Comparison of ENCODE assay signal across 8 mouse cellular contexts in the genomic region with DNA sequence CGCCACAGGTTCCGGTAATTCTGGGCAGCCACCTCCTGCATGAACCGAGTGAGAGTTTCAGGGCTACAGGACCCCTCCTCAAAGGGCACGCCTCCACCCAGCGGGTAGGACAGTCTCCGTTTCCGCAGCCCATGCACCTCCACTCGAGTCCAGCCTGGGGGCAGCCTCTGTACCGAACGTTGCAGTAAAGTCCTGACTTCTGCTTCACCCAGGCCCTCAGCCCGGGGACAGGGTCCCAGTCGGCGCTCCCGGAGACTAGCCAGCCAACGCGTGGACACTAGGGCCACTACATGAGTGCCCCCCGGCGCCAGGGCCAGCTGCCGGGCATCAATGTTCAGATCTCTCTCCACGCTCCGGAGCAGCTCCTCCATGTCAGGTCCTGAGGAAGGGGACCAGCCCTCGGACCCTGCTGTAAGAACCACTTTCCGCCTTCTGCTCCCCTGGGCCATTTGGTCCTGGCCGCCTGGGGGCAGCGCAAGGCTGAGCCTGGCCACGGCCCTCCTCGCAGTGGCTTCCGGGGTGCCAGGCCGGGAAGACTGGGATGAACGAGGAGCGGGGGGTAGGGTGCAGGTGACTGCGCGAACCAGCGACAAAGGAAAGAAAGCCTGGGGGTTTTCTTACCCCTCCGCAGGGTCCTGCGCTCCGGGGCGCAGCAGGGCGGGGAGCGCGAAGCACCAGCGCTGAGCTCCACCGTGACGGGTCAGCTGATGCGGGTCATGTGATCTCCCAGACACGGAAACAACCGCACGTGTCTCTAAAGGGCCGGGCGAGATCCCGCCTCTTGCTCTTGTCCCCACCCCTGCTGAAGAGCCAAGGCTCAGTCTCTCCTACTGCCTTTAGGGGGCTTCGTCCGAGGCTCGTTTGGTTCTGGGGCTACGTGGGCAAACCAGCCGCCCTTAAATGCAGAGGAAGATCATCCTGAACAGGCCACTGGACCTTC. TPM values are rescaled to one million over a fixed set of nuclear protein-coding genes. Genes with fewer than 3 reads are reported as not detected.
DNase-seq lines count a peak whose midpoint lies in the region; ATAC-seq and TF ChIP-seq lines count a peak whose summit lies in the region.

A gene (minus strand): TSS at position 727 of the 940 bp plus-strand sequence.

- H3K4me2 ChIP-seq in embryonic facial prominence, embryonic 14.5 days (ENCODE audit: low read depth, low read length), result peak within 1 kb of the TSS; percentile 99
- peak within 1 kb of the TSS; percentile 100 for H3K4me2 ChIP-seq in limb, embryonic 12.5 days
- H3K4me2 ChIP-seq in midbrain, embryonic 14.5 days (ENCODE audit: low read length), result peak within 1 kb of the TSS; percentile 100

- peak; percentile 96 for DNase-seq in A20 (ENCODE audit: low read depth, low spot score)
- peak; percentile 97 for DNase-seq in embryonic facial prominence, embryonic 14.5 days (ENCODE audit: low spot score)
- DNase-seq in heart, adult 2 months, result peak; percentile 88 to 93
- peak; percentile 95 for DNase-seq in kidney, adult 2 months
- DNase-seq in midbrain, embryonic 14.5 days, result peak; percentile 94
- DNase-seq in spleen, adult 18-20 months, result peak; percentile 81 to 83

- H3K9ac ChIP-seq in embryonic facial prominence, embryonic 14.5 days (ENCODE audit: low read depth, low read length), result peak within 1 kb of the TSS; percentile 72
- H3K9ac ChIP-seq in heart, adult 2 months (ENCODE audit: low read depth, low read length), result peak within 1 kb of the TSS; percentile 73
- peak within 1 kb of the TSS; percentile 74 for H3K9ac ChIP-seq in limb, embryonic 12.5 days (replicated peaks)
- peak within 1 kb of the TSS; percentile 75 for H3K9ac ChIP-seq in midbrain, embryonic 14.5 days (replicated peaks; ENCODE audit: low read length)

- H3K9me3 ChIP-seq in embryonic facial prominence, embryonic 14.5 days (ENCODE audit: control insufficient read depth, low read length), result no peaks in the 10 kb centered on the region
- no peaks in the 10 kb centered on the region for H3K9me3 ChIP-seq in limb, embryonic 12.5 days
- no peaks in the 10 kb centered on the region for H3K9me3 ChIP-seq in midbrain, embryonic 14.5 days (ENCODE audit: control insufficient read depth, low read length)

- TF ChIP-seq POLR2A in bone marrow, adult 2 months (IDR thresholded peaks at IDR 0.05; ENCODE audit: borderline replicate concordance, control insufficient read depth, low read depth, low read length), result peak; percentile 85; the same call in 1 of the 2 replicates
- TF ChIP-seq POLR2A in heart, adult 2 months (IDR thresholded peaks at IDR 0.05; ENCODE audit: insufficient read depth, low read depth, low read length), result peak; percentile 83
- peak; percentile 26 for TF ChIP-seq POLR2A in kidney, adult 2 months (IDR thresholded peaks at IDR 0.05; ENCODE audit: low read depth, low read length)

- 3% methylated on average over 56 of the region's 56 CpGs for WGBS in bone marrow, adult 2 months
- 1% methylated on average over 42 of the region's 56 CpGs for WGBS in embryonic facial prominence, embryonic 14.5 days
- 4% methylated on average over 56 of the region's 56 CpGs for WGBS in heart, adult 2 months
- WGBS in kidney, adult 2 months, result 2% methylated on average over 56 of the region's 56 CpGs
- WGBS in limb, embryonic 12.5 days, result 2% methylated on average over 56 of the region's 56 CpGs
- 3% methylated on average over 56 of the region's 56 CpGs for WGBS in midbrain, embryonic 14.5 days

- peak; percentile 96 for ATAC-seq in embryonic facial prominence, embryonic 14.5 days (ENCODE audit: low read depth)
- peak; percentile 85 for ATAC-seq in limb, embryonic 12.5 days (ENCODE audit: insufficient number of reproducible peaks, insufficient read depth, low FRiP score, low TSS enrichment, low read depth)
- peak; percentile 93 for ATAC-seq in midbrain, embryonic 14.5 days (ENCODE audit: low FRiP score, low TSS enrichment)

- peak within 1 kb of the TSS; percentile 79 for H3K4me3 ChIP-seq in bone marrow, adult 2 months (replicated peaks; ENCODE audit: control insufficient read depth, low read depth, low read length)
- peak within 1 kb of the TSS; percentile 65 for H3K4me3 ChIP-seq in embryonic facial prominence, embryonic 14.5 days (ENCODE audit: low read depth, low read length)
- peak within 1 kb of the TSS; percentile 87 for H3K4me3 ChIP-seq in heart, adult 2 months
- peak within 1 kb of the TSS; percentile 75 for H3K4me3 ChIP-seq in kidney, adult 2 months (ENCODE audit: insufficient read depth, low read depth, low read length)
- peak within 1 kb of the TSS; percentile 68 for H3K4me3 ChIP-seq in limb, embryonic 12.5 days (replicated peaks)
- peak within 1 kb of the TSS; percentile 66 for H3K4me3 ChIP-seq in midbrain, embryonic 14.5 days (replicated peaks; ENCODE audit: low read depth, low read length)

- 0 out of 2 replicates have a peak, but pooled peaks cover 1% of the 10 kb centered on the region for H3K79me2 ChIP-seq in heart, adult 2 months (replicated peaks; ENCODE audit: control insufficient read depth, insufficient read depth, low read length)

- peaks cover 15% of the 10 kb centered on the region for H3K4me1 ChIP-seq in bone marrow, adult 2 months (ENCODE audit: control insufficient read depth, insufficient read depth, low read length)
- peaks cover 11% of the 10 kb centered on the region for H3K4me1 ChIP-seq in embryonic facial prominence, embryonic 14.5 days (ENCODE audit: control insufficient read depth, insufficient read depth, low read length)
- peaks cover 15% of the 10 kb centered on the region for H3K4me1 ChIP-seq in heart, adult 2 months (ENCODE audit: control insufficient read depth, insufficient read depth, low read length)
- H3K4me1 ChIP-seq in kidney, adult 2 months (ENCODE audit: control insufficient read depth, insufficient read depth, low read length), result peaks cover 24% of the 10 kb centered on the region
- H3K4me1 ChIP-seq in limb, embryonic 12.5 days (replicated peaks), result peaks cover 20% of the 10 kb centered on the region
- peaks cover 12% of the 10 kb centered on the region for H3K4me1 ChIP-seq in midbrain, embryonic 14.5 days (ENCODE audit: control insufficient read depth, insufficient read depth, low read length)

- no peaks in the 10 kb centered on the region for H3K27me3 ChIP-seq in embryonic facial prominence, embryonic 14.5 days (replicated peaks; ENCODE audit: control insufficient read depth, insufficient read depth, low read length)
- no peaks in the 10 kb centered on the region for H3K27me3 ChIP-seq in heart, adult 2 months (ENCODE audit: control insufficient read depth, insufficient read depth, low read length)
- no peaks in the 10 kb centered on the region for H3K27me3 ChIP-seq in kidney, adult 2 months (replicated peaks; ENCODE audit: control insufficient read depth, insufficient read depth, low read length)
- no peaks in the 10 kb centered on the region for H3K27me3 ChIP-seq in limb, embryonic 12.5 days
- no peaks in the 10 kb centered on the region for H3K27me3 ChIP-seq in midbrain, embryonic 14.5 days (ENCODE audit: control insufficient read depth, insufficient read depth, low read length)

- intact Hi-C loops in heart, adult 2 months (cut with DNase I), result no loop called here

- peak; percentile 55 for TF ChIP-seq CTCF in bone marrow, adult 2 months (IDR thresholded peaks at IDR 0.05; ENCODE audit: control insufficient read depth, insufficient read depth, low read length)
- TF ChIP-seq CTCF in heart, adult 2 months (IDR thresholded peaks at IDR 0.05), result peak; percentile 69
- TF ChIP-seq CTCF in kidney, adult 2 months (conservative IDR thresholded peaks at IDR 0.05; ENCODE audit: insufficient read depth, insufficient read length, low read depth, low read length), result peak; percentile 40

- peaks cover 20% of the 10 kb centered on the region for H3K36me3 ChIP-seq in embryonic facial prominence, embryonic 14.5 days (ENCODE audit: control insufficient read depth, insufficient read depth, low read length)
- peaks cover 3% of the 10 kb centered on the region for H3K36me3 ChIP-seq in heart, adult 2 months (ENCODE audit: control insufficient read depth, insufficient read depth, low read length)
- H3K36me3 ChIP-seq in kidney, adult 2 months (ENCODE audit: control insufficient read depth, insufficient read depth, low read length), result no peaks in the 10 kb centered on the region
- peaks cover 15% of the 10 kb centered on the region for H3K36me3 ChIP-seq in limb, embryonic 12.5 days
- H3K36me3 ChIP-seq in midbrain, embryonic 14.5 days (ENCODE audit: control insufficient read depth, insufficient read depth, low read length), result peaks cover 14% of the 10 kb centered on the region

- H3K27ac ChIP-seq in bone marrow, adult 2 months (ENCODE audit: control insufficient read depth, insufficient read depth, low read depth, low read length, poor library complexity), result peak within 1 kb of the TSS; percentile 66
- peak within 1 kb of the TSS; percentile 74 for H3K27ac ChIP-seq in embryonic facial prominence, embryonic 14.5 days (replicated peaks; ENCODE audit: low read depth, low read length)
- H3K27ac ChIP-seq in heart, adult 2 months, result peak within 1 kb of the TSS; percentile 71
- H3K27ac ChIP-seq in kidney, adult 2 months (ENCODE audit: insufficient read depth, low read depth, low read length), result peak within 1 kb of the TSS; percentile 81
- peak within 1 kb of the TSS; percentile 54; the same call in 1 of the 2 replicates for H3K27ac ChIP-seq in limb, embryonic 12.5 days
- peak within 1 kb of the TSS; percentile 53; the same call in 1 of the 2 replicates for H3K27ac ChIP-seq in midbrain, embryonic 14.5 days (replicated peaks; ENCODE audit: low read depth, low read length)

- TF ChIP-seq EP300 in heart, adult 2 months (IDR thresholded peaks at IDR 0.05; ENCODE audit: insufficient read depth, low read depth, low read length), result peak; percentile 81

RNA-seq across cellular contexts. Expression of the gene that starts here (rescaled TPM):
- 21.0 and 33.5 TPM in 2 replicates for polyA plus RNA-seq in bone marrow, adult 2 months (2011; ENCODE audit: insufficient read depth, insufficient read length, low replicate concordance, missing spikeins)
- 5.7 and 7.0 TPM in 2 replicates for polyA plus RNA-seq in embryonic facial prominence, embryonic 14.5 days (2014; fragmentation: Nextera tagmentation; extraction: Ambion mirVana)
- 1 to 10 TPM; 7.0 to 8.3 TPM for total RNA-seq in heart, adult 2 months (2021)
- polyA plus RNA-seq in heart, adult 2 months (2012; rRNA removed), result 6.6 and 9.6 TPM in 2 replicates
- 17.7 and 21.0 TPM in 2 replicates for polyA plus RNA-seq in kidney, adult 2 months (2012; rRNA removed)
- polyA plus RNA-seq in limb, embryonic 12.5 days (2016; fragmentation: Nextera tagmentation; extraction: Ambion mirVana), result 6.8 and 7.1 TPM in 2 replicates
- polyA plus RNA-seq in midbrain, embryonic 14.5 days (2014; fragmentation: Nextera tagmentation; extraction: Ambion mirVana), result 5.7 and 7.4 TPM in 2 replicates

Comparison
In these comparisons a context has a peak if more than half of its experiments do, and no peak if none do; other contexts are left out.
1. Peak in every context shown above with its lines: DNase-seq, ATAC-seq, H3K4me3 ChIP-seq and H3K27ac ChIP-seq.
2. POLR2A ChIP-seq: peak in every context shown above with its lines; median percentile 85 in bone marrow, adult 2 months; 83 in heart, adult 2 months; 26 in kidney, adult 2 months.